Mouse (Mus musculus) spleen, adult 2 months (tissue): ENCODE results near the gene Rab25.

Source experiments
- CTCF ChIP-seq: fragments of 200-500 bp; IDR thresholded peaks from 2 replicates; pipeline ENCODE4 v1.5.1; 2011; ENCODE audit warnings: mild to moderate bottlenecking, inconsistent platforms; ENCODE audit not compliant: insufficient read depth, insufficient read length, insufficient replicate concordance; ENCODE audit errors: extremely low read depth
- POLR2A ChIP-seq: fragments of 200-500 bp; IDR thresholded peaks from 2 replicates; pipeline ENCODE4 v1.6.1; 2011; ENCODE audit warnings: low read depth, low read length, inconsistent platforms

- TF ChIP-seq CTCF = no peak
- TF ChIP-seq POLR2A = no peak
Observed at GRCm38 (mm10) chr3:88513546-88514115, 34.5 kb downstream of the Rab25 start.
